Mouse (Mus musculus) gastrocnemius, postnatal 25 days (tissue): ENCODE measurements around the gene Mapk14. TPM values are rescaled to one million over a fixed set of nuclear protein-coding genes. Genes with fewer than 3 reads are reported as not detected.
A peak's percentile ranks its signal among the peaks of the same experiment; 100 is the strongest.
"Not testable (repeated sequence)": the region's sequence is repeated elsewhere in the genome, so short reads cannot be mapped to it uniquely, and the experiment has no call there.

Source experiments
- DNase-seq: peaks from one replicate; pipeline ENCODE4 v3.0.0; 2022
- total RNA-seq, 2 experiments: library from RNA; stranded (reverse); gene quantifications; 1 replicate in 1 of 2; 2 replicates in 1 of 2; pipeline ENCODE4 v1.2.3; 2021

Mapk14 gene
- total RNA-seq, 2 experiments from 2014 or later: 68.0 to 81.3 TPM

DNA sequence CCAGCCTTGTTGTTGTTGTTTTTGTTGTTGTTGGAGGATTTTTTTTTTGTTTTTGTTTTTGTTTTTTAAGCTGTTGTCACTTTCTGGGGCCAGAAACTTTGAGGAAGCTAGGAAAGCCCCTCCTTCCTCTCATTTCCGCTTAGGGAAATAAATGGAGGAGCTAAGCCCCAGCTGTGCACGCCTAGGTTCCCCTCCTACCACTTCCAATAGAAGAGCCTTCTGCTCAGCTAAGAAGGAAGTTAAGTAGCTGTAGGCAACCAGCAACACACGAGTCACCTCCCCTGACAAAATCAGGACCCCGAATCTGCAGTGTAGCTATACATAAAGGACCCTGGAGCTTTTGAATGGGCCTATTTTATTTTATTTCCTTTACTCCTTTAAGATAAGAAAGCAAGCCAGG is 46.8 kb downstream of the Mapk14 start:
- no peak for DNase-seq

DNA sequence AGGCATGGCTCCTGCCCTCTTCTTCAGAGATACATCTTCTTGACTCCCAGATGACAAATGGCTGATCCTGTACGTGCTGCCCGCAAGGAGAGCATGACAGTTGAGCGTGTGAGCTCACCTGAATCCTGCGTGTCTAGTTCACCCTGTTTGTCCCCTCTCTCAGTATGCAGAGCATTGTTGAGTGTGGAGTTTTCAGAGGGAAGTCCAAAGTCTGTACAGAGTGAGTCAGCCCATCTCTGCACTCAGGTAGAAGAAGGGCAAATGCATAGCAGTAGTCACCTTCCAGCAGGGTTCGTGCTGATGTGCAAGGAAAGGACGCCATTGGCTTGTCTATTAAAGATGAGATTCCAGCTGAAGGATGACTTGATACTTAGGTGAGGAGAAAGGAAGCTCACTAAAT is 48.1 kb downstream of the Mapk14 start:
- no peak for DNase-seq

DNA sequence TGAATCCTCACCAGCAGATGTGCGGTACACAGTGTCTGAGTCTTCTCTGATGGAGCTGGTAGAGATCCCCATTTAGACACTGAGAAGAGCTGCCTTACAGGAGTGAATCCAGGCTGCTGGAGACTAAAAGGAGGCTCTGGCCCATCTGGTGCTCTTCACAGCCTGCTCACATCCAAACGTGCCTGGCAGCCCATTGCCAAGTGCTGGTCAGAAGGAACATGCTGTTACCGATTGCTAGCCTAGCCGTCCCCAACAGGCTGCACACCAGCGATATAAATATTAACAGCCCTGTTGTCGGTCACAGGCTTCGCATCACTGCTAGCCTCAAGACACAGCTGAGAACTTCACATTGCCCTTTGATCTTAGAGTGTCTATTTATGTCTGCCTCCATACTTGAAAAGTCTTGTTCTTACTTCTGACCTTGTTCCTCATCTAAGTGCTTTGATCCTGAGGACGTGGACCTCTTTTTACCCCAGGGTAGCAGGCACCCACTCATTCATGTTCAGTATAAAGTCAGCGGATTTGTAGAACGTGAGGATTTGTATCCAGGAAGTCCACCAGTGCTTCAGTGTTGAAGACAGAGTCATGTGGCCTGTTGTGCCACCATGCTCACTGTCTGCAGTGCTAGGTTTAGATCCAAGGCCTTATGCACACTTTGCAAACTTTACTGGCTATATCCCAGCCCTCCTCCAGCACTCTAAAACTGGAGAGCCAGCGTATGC is 52.2 kb downstream of the Mapk14 start:
- DNase-seq: no peak

DNA sequence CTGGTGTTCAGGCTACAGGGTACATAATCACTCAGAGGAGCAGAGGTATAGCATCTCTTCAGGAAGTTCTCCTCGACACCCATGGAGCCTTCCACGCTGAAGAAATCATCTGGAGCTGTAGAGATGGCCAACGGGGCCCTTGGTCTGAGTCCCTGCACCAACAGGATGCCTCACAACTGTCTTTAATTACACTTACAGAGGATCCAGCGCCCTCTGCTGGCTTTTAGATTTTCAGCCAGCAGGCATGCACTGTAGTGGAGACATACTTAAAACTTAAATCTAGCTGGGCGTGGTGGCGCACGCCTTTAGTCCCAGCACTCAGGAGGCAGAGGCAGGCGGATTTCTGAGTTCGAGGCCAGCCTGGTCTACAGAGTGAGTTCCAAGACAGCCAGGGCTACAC is 52.8 kb downstream of the Mapk14 start:
- no peak for DNase-seq

DNA sequence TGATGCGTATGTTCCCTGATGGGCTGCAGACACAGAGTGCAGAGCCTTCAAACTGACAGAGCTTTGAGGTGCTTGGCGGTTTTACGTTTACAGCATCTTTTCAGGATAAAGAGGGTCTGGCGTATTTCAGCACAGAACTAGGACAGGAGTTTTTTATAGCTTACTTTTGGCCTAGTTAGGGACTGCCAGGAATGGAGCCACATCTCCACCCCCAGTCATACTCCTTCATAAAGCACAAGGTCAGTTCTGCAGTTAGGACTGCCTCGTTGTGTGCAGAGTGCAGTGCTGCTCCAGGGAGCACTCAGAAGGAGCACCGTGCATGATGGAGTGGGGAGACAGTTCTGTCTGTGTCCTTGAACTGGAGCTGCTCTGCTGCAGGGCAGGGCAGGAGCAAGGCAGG is 54.6 kb downstream of the Mapk14 start:
- DNase-seq: no peak

DNA sequence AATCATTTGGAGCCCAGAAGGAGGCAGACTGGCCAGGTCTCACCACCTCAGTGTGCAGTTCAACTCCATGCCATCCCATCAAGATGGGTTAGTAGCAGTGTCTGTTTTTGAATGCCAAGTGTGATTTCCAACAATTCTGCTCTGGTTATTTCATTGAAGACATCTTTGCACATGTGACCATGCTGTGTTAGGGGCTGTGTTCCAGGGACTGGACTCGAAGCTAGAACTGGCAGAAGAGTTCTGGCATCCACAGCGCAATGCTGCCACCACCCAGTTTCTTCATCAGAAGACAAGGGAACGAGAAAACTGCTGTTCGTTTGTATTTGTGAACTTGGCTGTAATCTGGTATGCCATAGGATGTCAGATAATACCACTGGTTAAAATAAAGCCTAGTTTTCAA is 56.9 kb downstream of the Mapk14 start:
- DNase-seq: no peak

DNA sequence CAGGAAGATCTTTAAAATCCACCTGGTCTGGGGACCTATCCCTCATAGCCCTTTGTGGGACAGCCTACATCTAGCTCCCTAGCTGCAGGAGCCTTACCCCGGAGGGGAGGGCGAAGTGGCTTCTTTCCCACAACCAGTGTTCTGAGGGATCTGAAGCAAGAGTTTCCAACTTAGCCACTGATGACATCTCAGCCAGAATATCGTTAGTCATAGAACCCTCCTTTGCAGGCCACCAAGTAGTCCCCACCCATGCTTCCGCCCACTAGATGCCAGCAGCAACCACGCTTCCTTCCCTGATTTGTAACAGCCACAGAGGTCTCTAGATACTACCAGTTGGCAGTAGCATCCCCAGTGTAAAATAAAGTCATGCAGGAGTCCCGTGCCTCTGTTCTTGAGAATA is 59.5 kb downstream of the Mapk14 start:
- DNase-seq: no peak

DNA sequence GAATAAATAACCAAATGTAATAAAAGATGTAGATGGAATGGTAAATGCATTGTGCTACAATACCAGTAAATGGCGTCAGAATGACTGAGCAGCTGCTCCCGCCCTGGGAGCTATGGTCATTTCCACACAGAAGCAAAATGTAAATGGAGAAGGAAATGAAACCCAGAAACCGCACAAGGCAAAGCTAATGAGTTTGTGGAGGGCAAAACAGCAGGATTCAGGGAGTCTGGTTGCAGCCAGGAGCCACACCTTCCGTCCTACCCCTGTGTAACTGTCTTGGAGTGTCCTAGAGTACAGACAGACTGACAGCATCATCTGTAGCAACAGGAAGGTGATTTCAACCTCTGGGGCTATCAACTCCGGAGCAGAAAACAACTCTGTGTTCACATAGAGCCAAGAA is 65.3 kb downstream of the Mapk14 start:
- DNase-seq: no peak

DNA sequence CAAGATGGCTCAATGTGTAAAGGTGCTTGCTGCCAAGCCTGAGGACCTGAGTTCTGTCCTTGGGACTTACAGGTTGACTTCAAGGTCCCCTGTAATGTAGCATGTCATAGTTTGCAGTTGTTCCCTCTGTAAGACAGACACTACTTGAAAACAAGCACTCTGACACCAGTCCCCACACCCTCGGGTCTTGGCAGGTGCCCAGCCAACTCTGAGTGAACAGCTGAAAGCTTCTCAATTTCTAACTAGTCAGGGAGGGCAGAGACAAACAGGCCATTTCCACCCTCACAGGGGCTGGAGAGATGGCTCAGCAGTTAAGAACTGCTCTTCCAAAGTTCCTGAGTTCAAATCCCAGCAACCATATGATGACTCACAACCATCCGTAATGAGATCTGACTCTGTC is 66.3 kb downstream of the Mapk14 start:
- no peak for DNase-seq

DNA sequence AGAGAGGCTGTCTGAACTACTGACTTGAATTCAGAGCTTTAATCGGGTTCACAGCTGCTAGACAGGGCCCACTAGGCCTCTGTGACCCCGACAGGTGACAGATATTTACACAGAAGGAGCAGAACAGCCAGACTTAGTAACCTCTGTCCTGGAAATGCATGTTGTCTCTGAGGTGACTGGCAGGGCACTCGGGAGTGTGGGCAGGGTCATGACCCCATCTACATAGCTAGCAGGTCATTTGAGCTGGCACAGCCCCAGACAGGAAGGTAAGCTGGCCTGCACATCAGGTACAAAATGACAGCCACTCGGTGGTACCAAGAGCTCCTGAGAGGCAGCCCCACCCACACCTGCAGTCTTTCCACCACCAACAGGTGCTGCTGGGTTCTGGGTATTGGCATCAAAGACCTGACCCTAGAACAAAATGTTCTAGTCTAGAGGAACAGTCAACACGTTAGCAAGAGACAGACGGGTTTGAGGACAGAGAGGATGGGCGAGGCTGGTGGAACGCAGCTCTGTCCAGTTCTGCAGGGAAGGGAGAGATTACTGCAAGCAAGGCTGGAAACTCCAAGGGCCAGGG is 69.7 kb downstream of the Mapk14 start:
- DNase-seq: no peak

DNA sequence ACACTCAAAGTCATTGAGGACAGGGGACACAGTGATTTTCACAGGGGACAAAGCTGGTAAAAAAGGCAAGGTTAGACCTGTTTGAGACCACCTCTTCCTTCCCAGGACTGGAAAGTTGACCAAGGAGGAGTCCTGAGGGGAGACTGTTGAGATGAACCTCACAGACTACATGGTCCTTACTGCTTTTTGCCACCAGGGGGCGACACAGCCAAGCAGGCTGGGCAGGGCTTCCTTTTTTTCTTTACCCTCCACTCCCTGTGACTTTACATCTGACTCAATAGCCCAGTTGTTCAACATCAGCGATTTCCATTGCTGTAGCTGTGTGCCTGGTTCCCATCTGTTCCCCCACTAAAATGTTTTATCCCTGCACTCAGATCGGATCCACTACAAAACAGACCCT is 70.7 kb downstream of the Mapk14 start:
- DNase-seq: peak; percentile 56

DNA sequence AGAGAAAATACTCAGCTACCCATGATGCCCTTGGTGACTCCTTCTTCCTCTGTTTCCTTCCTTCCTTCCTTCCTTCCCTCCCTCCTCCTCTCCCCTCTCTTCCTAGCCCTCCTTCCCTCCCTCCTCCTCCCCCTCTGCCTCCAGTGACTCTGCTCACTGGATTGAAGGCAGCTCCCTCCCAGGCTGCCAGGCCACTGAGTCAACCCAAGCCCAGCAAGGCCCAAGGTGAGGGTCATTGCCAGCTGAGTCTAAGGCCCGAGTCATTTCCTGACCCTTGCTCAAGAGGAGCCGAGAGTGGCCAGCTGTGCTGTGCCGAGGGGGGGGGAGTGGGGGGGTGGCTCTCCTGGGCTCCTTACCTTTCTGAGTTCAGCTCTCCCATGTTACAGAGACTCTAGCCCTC is 75.1 kb downstream of the Mapk14 start:
- no peak for DNase-seq

DNA sequence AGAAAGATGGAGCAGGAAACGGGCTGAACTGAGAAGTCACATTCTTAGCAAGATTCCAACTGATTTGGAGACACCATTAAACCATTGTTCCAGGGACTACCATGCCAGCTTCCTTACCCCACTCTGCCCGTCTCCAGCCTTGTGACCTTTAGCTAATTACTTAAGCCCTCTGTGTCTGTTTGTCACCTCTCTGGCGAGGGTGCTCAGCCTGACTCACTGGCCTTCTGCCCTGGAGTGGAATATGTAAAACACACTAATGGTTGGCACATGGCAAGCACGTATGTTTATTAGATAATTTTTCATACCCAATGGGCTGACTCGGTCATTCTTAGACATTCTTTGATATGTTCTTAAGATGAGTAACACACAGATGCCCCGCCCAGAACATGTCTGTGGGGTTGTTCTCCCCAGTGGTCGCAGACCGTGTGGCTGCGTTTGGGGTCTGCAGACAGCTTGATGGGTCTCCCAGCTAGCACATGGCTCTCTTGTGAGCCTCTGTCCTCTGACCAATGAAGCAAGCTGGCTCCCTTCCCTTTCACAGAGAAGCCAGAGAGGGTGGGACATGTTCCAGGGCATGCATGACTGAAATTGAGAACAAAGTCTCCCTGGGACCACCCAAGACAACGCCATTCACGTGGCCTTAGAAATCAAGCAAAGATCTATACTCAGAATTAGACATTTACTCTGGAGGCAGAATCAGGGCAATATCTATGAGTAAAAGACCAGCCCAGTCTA is 75.8 kb downstream of the Mapk14 start:
- DNase-seq: no peak

DNA sequence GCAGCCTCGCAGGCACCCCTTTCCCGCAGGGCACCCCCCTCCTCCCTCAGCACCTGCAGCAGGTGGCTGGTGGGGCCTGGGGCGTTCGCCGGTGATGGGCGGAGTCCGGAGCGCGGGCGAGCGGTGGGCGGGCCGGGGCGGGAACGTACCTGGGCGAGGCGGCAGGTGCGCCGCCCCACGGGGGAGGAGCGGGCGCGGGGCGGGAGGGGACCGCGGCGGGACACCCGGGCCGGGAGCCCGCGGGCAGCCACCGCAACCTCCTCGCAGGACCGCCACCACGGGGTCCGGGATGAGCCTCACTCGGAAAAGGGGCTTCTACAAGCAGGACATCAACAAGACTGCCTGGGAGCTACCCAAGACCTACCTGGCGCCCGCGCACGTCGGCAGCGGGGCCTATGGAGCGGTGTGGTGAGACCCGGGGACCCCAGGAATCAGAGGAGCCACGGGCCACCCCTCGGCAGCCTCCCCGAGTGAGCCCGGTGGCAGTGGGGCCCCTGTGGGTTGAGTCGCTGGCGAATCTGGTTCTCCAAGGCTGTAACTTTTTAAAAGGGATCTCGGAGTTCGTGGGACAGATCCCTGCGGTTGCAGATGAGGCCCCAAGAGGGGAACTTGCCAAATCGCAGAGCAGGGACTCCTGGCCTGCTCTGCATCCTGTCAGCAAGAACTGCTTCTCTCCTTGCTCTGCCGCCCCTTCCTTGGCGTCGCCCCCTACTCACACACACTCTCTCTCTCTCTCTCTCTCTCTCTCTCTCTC is 78.2 kb downstream of the Mapk14 start, which contains the start of gene Mapk13:
Gene Mapk13, plus strand, starts transcription at position 177 of the 754 bp plus-strand sequence.
- no peak for DNase-seq

DNA sequence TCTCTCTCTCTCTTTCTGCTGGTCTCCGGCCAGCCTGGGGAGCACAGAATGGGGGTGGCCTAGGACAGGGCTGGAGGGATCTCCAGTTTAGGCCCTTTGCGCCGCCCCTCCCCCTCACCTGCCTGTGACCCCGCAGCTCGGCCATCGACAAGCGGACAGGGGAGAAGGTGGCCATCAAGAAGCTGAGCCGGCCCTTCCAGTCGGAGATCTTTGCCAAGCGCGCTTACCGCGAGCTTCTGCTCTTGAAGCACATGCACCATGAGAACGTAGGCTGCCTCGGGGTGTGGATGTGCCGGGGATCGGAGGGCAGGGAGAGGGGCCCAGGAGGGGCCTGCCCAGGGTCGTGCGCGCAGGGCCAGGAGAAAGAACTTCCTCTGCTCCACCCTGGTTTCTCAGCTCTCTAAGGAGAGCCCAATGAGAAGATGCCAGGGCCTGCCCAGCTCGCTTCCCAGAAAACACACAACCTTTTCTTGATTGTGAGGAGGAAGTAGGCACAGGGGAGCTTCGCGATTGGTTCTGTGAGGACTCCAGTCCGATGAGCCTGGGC is 78.8 kb downstream of the Mapk14 start:
- DNase-seq: no peak

DNA sequence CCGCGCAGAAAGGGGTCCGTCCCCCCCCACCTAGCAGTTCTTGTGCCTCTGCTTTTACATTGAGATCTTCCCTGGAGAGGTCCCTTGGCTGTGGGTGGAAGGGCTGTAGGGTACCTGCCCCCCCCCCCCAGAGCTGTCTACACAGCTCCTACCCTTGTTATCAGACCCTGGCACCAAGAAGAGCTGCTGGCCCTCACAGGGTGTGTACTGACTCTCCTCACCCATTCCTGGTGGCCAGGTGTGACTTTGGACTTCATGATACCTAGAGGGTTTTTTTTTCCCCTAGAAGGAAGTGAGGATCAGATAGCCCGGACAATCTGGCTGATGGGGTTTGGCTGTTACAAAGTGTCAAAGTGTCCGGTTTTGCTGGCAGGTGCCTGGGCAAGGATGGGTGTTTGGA is 80.2 kb downstream of the Mapk14 start:
- no peak for DNase-seq

DNA sequence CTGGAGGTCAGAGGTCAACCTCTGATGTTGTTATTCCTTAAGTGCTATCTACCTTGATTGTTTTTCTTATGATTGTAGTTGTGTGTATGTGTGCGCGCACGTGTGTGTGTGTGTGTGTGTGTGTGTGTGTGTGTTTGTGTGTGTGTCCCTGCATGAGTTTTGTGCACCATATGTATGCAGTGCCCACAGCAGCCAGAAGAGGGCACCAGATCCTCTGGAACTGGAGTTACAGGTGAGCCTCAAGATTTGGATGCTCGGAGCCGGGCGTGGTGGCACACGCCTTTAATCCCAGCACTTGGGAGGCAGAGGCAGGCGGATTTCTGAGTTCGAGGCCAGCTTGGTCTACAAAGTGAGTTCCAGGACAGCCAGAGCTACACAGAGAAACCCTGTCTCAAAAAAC is 83.2 kb downstream of the Mapk14 start:
- DNase-seq: not testable (repeated sequence)

DNA sequence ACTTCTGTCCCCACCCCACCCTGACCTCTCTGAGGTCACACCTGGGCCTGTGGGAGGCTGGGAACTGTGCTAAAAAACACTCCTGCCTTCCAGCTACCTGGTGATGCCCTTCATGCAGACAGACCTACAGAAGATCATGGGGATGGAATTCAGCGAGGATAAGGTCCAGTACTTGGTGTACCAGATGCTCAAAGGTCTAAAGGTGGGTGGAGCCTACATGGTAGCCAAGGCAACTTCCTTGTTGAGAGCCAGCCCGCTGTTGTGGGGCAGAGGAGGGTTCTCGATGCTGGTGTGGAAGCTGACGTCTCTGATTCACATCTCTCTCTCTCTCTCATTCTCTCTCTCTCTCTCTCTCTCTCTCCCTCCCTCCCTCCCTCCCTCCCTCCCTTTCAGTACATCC is 84.0 kb downstream of the Mapk14 start:
- DNase-seq: no peak

DNA sequence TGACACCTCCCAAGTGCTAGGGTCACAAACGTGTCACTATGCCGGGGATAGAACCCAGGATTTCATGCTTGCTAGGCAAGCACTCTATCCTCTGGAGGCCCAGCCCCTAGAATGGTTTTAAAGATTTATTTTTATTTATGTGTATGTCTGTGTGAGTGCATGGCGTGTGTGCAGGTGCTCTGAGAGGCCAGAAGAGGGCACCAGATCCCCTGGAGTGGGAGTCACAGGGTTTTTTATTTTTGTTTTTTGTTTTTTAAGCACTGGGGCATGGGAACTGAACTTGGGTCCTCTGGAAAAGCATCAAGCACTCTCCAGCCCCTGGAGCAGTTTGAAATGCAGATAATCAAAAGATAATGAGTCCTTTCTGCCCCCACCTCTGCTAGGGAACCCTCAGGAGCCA is 85.7 kb downstream of the Mapk14 start:
- no peak for DNase-seq

DNA sequence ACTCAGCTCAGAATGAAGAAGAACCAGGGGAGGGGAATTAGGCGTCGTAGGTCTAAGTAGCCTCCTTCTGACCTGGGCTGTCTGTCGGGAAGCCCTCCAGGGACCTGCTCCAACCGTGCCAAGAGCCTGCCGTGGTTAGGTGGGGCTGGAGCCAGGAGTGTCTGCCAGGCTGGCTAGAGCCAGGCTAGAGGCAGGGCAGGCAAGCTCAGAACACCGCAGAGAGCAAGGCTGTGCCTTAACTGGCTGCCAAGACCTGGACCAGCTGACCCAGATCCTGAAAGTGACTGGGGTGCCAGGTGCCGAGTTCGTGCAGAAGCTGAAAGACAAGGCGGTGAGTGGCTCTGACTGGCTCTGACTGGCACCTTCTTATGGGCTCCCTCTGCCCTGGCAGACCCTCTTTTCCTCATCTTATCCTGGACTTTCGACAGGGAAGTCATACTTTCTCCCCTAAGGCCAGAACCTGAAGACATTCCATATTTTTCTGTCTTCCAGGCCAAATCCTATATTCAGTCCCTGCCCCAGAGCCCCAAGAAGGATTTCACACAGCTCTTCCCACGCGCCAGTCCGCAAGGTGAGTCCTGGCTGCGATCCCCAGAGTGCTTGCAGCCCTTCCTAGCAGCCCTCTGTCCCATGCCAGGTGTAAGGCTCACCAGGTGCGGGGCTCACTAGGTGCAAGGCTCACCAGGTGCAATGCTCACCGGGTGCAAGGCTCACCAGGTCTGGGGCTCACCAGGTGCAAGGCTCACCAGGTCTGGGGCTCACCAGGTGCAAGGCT is 86.3 kb downstream of the Mapk14 start:
- DNase-seq: peak; percentile 81

DNA sequence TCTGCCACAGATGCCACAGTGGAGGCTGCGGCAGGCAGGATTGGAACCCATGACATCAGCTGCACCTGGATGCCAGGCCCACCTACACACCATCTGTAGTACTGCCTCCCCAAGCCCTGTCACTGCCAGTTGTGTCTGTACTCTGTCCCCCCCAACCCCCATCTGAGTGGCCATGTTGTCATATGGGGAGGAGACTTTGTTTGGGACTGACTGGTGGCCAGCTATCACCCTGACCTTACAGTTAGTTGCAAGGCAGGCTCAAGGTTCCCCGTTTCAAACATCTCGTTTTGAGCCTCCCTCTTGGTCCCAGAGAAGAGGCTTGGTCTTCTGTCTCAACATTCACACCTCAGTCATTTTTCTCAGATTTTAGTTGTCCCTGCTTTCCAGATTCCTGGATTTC is 88.6 kb downstream of the Mapk14 start:
- no peak for DNase-seq

DNA sequence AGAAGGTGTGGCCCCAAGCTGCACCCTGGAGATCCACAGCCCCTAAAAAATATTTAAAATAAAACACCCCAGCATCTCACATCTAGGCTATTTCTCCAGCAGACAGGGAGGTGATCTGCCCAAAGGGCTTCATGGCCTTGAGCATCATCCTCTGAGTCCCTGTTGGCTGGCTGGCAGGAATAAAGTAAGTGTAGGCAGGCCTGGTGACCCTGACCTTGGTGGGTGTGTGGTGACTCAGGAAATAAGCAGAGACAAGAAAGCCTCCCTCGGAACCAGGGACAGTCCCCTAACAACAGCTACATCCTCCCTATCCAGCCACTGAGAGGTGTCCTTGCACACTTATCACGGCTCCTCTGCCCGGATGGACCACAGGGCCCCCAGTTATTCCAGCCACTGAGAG is 89.7 kb downstream of the Mapk14 start:
- DNase-seq: no peak
